Mouse (Mus musculus) G1E (cell line): ENCODE data around the gene Pex14.

ENCODE experiments used
- CTCF ChIP-seq: IDR thresholded peaks from 2 replicates; pipeline ENCODE4 v1.5.1; 2012; ENCODE audit warnings: low read depth, low read length, inconsistent platforms, mixed read lengths
- GATA1 ChIP-seq: IDR thresholded peaks from 2 replicates; pipeline ENCODE4 v1.6.1; 2012; ENCODE audit warnings: borderline replicate concordance, low read length, inconsistent platforms, mixed read lengths

DNA sequence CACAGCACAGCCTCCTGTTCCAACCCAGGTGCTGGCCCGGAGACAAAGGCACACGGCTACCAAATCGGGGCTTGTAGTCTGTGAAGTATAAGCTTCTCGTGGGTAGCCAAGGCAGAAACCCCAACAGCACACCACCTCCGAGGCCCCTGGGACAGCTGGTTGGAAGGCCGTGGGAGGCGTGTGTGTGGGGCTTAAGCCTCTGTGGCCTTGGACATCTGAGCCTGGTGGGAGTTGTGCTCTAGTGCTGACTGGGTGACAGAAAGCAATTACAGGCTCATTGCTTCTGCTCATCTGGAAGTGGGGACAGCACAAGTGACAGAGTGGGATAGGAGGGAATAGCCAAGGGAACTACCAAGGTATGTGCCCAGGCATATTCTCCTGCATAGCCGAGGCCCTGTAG lies 175.7 kb downstream of the Pex14 start:
- no peak for TF ChIP-seq CTCF
- no peak for TF ChIP-seq GATA1
